Mouse (Mus musculus): ENCODE results near the gene Sirt7.
"Not testable (repeated sequence)": the region's sequence is repeated elsewhere in the genome, so short reads cannot be mapped to it uniquely, and the experiment has no call there.

Sirt7 gene

DNA sequence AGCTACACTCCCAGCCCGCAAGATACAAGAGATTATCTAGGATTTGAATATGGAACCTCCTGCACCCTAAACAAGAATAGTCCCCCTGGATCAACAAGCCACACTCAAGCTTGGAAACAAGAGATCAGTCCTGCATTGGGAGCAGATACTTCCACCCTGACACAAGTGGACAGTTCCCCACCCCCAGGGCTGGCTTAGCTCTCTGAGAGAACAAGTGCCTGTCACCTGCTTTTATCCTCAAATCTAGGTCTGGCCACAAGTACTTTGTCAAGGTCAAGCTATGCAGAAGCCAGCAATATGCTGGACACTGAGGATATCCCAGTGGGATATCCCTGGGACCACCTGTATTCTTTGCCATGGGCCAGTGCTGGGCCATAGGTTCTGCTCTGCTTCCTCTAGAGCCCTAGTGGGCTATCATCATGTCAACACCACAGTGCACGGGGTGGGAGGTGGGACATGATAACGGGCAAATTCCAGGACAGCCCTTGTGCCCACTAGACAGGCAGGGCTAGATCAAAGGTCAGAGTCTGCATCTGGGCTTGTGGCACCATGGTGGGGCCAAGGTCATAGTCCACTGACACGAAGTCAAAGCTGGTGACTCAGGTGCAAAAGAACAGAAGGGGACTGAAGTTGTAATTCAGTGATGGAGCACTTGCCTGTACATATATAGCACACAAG lies 8.3 kb downstream of the Sirt7 start:
- no peak for DNase-seq

DNA sequence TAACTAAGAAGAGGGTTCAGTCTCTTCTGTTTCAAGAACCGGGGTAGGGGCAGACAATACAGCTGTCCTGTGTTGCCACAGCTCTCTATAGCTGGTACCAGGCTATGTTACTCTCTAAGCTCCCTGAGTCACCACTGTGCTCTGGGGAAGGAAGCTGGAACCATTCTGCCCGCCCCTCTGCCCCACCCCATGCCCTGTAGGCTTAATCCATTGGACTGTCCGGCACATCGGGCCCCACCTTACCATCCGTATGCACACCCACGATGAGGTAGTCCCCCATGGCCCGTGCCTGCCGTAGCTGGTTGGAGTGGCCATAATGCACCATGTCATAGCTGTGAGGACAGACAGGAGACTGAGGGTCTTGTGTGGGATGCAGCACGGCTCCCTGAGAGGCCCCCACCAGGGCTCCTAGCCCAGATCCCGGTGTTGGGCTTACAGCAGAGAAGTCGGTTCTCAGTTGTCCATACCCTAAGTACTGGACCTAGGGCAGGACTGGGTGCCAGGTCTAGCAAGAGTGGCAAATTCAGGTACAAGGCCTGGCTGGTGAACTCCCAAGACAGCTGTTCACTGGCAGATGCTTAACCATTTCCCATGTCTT lies 9.3 kb downstream of the Sirt7 start:
- DNase-seq, result no peak

DNA sequence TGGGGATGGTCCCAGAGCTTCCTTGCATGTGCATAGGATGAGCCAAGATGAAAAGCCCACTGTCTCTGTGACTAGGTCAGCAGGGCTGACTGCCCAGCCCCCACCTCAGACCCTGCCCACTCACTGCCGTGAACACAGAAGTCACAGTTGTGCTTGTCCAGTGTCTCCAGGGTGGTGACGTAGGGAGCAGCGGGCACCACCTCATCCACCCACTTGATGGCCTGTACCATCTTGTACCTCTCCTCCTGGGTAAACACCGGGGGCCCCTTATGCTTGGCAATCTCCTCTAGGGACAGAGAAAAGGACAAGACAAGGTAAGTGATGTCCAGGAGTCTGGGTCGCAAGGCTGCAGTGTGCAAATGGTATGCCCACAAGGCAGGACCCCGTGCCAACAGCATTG lies 9.9 kb downstream of the Sirt7 start:
- DNase-seq, result no peak

DNA sequence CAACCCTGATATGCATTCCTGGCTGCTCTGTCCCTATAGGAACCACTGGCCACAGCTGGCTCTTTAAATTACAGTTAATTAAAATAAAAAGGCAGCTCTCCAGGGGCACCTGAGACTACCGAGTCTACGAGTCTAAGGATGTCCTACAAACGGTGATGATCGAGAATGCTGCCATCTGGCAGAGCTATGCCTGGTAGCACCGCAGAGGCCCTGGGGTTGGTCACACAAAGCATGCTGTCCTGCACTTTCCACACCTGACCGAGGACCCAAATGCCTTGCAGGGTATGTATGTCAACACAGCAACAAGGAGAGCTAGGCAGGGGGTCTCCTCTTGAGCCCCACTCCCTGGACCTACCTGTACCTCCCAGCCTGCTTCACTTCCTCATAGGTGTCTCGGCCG lies 11.1 kb downstream of the Sirt7 start:
- DNase-seq, result no peak

DNA sequence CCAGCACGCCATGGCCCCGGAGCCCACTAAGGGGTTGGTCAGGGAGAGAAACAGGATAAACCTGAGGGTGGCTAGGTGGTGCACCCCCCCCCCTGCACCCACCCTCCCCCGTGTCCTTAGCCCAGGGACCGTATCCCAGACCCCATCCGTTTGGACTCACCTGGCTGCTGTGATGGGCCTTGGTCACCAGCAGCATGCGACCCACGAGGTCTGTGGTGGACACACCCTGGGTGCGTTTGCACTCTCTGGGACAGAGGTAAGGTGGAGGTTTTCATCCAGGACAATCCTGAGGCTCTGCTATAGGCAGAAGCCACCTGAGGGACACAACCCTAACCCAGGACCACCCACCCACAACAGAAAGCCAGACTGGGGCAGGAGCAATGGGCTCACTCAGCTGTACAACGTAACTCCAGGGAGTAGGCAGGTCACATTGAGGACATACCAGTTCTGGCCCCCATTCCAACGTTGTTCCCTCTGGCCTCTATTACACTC lies 11.5 kb downstream of the Sirt7 start:
- no peak for DNase-seq

DNA sequence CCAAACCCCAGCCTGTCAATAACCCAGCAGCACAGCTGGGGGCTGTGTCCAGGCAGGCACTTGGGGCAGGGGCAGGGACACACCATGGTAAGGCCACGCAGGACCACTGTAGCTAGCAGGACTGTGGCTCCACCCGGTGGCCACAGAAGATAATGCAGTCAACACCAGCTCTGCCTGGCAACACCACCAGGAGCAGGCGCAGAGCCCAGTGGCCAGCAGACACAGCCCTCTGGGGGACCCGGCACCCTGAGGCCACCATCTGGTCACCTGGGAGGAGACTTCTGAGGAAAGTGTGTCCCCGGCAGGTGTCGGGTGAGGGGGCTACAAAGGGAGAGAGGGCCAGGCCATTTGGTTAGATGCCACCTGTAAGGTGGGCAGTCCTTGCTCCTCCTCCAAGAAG lies 12.3 kb downstream of the Sirt7 start:
- DNase-seq, result peak; percentile 86

DNA sequence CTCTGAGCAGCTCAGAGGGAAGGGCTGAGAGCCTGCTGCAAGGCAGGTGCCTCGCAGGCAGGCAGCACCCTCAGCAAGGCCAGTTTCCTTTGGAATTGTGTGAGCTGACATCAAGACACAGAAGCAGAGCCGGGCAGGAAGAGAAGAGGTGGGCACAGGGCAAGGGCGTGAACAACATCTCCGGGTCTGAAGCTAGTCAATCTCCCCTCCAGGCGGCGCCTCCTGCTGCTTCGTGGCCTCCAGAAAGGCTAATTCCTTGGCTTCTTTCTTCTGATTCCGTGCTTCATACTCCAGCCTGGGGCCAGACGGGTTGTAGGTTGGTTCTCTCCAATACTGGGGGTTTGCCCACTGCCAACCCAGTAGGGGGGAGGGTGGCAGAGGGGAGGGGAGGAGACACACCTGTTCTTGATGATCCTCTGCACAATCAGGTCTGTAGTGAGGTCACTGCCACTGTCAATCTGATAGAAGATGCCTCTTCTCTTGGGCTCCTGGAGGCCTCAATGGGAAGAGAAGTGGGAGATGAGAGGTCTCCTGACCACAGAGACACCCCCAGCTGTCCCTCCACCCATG lies 14.5 kb downstream of the Sirt7 start:
- no peak for DNase-seq

DNA sequence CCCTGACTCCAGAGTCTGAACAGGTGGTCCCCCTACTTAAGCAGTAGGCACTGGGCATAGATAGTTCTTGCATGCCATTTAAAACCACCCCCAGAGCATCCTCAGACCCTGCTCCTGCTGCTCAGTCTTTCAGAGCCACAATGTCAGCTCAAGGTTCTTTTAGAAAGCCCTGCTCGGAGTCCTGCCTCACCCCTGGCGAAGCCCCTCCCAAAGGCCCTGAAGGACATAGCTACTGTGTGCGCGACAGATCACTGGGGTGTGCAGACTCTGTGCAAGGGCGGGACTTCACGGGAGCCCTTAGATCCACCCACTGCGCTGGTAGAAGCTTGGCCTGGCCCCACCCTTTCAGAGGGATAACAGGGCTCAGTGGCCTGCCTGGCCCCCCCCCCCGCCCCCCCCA lies 15.8 kb downstream of the Sirt7 start:
- no peak for DNase-seq

DNA sequence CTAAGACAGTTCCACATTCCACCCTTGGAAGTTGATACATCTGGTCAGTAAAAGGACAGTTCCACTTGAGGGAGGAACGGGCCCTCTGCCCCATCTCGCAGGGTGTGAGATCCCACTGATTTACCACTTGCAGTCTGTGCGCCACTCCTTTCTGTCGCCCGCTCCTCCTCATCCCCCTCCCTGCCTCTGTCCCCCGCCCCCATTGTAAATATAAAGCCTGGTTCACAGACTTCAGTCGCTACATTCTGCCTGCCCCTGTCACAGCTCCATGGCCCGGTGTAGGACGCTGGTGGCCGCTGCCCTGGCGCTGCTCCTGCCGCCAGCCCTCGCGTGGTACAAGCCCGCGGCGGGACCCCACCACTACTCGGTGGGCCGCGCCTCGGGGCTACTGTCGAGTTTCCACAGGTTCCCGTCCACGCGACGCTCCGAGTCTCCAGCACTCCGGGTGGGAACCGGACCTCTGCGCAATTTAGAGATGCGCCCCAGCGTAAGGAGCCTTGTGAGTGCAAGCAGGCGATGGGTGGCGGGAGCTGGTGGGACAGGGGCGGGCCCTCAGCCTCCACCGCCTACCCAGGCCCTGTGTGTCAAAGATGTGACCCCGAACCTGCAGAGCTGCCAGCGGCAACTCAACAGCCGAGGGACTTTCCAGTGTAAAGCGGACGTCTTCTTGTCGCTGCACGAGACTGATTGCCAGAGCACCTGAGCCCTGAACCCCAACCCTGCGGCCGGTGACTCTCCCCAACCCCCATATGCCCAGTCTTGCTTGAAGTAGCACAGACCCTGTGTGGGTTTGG lies 16.6 kb downstream of the Sirt7 start, which contains the start of gene Npb:
Gene Npb (plus strand): TSS at position 237 of the 794 bp plus-strand sequence.
- DNase-seq, result peak; percentile 5

DNA sequence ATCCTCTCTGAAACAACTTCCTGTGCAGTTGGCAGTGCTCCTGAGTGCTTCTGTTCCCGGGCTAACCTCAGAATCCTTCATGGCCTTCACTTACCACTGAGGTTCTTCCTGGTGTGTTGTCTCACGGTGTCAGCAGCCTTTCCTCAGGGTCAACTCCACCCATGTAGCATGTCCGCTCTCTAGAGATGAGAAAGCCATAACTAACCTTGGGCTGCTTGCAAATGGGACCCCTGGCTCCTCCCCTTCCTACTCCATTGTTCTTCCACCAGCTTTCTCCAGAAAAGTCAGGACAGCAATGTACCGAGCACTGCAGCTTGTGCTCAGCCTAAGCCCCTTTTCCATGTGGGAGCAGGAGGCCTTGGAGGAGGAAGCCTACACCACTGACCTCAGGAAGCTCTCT lies 18.3 kb downstream of the Sirt7 start:
- no peak for DNase-seq

DNA sequence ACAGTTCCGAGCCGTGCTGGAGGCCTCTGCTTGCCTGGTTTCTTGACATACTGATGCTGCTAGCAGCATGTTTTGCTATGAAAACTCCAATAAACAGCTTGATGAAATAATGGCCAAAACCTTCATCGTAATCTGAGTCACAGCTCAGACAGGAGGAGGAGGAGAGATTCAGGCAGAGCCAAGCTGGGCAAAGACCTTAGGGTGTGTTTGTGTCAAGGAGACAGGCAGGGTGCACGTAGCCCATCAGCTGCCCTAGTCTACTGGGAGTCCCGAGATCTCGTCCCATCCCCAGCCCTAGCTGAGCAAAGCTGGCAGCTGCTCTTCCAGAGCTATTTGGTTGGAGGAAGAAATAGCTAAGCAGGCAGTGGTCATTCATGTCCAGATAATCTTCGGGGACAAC lies 19.4 kb downstream of the Sirt7 start:
- DNase-seq, result no peak

DNA sequence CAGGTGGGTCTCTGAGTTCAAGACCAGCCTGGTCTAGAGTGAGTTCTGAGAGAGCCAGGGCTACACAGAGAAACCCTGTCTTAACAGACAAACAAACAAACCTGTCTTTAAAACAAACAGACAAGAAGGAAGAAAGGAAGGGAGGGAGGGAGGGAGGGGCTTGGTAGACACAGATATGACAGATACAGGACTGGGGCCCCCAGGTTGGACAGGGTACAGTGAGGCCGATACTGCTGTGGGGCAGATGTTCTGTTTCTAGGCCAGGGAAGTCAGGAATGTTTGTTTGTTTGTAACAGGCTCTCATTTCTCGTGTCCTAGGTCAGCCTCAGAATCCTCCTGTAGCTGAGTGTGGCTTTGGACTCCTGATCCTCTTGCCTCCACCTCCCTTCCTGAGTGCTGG lies 21.5 kb downstream of the Sirt7 start:
- DNase-seq, result no peak

DNA sequence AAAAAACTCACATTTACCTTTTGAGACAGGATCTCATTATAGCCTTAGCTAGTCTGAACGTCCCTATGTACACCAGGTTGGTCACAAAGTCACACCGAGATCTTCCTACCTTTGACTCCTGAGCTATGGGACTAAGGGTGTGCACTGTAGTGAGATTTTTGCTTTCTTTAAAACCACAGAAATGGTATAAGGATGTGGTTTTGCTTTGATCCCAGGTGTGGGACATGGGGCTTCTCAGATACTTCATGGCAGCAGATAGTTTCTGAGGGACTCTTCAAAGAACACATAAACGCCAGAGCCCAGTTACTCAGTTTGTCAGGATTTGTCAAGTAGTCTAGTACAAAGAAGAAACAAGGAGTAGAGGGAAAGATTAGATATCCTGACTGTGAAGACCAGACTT lies 24.3 kb downstream of the Sirt7 start:
- DNase-seq, result no peak

DNA sequence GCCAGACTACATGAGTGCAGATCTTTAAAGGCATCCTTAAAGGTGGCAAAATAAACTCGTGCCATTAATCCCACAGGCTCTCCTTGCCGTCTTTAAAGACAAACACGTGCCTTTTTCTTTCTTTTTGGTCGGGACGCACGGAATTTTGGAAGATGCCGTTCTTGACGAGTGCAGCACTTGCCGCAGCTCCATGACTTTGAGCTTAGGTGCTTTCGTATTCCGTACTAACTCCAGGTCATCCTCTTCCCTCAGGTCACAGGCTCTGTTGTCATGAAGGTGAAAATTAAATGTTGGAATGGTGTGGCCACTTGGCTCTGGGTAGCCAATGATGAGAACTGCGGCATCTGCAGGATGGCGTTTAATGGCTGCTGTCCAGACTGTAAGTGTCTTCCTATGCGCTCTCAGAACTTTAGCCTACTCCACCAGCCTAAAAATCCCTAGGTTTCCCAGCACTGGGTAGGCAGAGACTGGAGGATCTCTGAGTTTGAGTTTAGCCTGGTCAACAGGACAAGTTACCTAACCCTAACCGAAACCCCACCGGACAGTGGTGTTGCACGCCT lies 26.0 kb downstream of the Sirt7 start:
- DNase-seq, result no peak

DNA sequence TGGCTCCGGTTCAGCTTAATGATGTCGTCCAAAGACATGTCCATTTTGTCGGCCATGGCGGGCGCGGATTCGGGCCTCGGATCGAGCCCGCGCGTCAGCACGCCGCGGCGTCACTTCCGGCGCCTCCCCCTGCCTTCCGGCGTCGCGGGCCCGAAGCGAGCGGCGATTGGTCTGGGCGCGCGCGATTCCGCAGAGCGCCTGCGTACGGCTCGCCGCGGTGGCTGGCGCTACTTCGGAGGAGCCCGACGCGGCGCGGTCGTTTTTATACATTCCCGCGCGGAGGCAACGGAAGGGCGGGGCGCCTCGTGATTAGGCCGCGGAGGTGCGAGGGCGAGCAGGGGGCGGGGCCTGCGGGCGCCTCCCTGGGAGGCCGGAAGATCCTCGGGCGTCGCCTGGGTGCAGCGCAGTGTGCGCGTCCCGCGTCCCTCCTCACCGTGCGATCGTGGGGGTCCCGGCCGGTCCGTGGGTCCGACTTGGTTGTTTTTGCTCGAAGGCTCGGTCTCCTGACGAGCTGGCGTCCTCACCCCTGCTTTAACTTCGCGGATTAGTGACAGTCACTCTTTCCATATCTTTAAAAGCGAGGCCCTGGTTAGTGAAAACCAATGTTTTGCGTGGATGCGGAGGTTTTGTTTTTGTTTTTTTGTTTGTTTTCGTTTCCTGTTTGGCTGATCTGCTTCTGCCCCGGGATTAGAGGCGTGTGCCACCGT lies 26.6 kb downstream of the Sirt7 start, which contains the start of the genes Alyref and Anapc11:
Gene Alyref (minus strand): TSS at position 83 of the 707 bp plus-strand sequence.
Gene Anapc11 (plus strand): TSS at position 139 of the 707 bp plus-strand sequence.
- DNase-seq, result peak; percentile 95

DNA sequence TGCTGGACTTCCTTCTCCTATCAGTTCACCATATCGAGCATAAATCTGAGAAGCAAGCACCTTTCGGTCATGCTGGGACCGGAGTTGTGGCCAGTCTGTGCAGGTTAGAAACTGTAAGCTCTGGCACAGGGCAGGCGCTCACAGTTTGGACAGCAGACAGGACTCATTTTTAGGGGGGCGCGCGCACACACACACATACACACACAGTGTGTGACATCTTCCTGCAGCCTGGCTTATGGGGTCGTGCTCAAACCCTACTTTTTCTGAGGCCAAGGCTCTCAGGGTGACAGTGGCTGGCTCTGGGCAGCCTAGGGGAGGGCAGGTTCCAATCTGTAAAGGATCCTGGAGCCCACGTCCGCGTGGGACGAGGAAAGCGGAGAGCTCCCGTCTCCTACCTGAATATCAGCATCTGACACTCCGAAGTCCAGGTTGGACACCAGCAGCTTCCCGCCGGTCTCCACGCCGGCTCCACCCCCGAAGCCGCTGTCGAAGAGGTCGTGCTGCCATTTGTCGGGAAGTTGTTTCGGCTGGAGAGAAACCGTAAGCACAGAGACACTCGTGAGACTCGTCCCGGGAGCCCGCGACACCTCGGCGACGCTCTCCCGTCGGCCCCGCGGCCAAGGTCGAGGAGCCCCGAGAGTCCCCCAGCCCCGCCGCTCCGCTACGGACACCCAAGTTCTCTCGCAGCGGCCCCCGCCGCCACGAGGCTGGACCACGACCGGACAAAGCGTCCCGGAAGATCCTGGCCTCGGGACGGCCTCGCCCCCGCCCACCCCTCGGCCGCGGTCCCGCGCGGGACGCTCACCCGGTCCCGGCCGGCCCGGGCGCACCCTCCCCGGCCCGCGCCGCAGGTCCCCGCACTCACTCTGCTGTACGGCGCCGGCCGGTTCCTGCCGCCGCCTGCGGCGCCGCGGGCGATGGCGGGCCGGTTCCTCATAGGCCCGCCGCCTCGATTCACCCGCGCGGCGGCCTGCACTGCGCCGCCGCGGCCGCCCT lies 27.5 kb downstream of the Sirt7 start:
- no peak for DNase-seq

DNA sequence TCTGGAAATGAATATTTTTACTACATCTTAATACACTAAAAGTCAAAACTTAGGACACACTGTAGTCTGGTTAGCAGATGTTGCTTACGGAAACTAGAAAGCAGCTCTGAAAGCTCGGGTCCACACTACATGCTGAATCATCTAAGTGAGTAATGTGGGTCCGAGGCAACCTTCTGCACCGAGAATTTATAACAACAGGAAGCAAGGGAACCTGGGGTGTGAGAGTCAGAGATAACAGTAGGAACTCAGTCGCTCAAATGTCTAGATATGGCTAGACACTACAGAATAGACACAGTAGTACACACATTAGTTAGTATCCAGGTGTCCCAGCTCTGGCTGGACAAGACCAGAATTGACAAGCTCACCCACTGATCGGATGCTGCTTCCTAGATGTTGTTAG lies 36.5 kb downstream of the Sirt7 start:
- DNase-seq, result no peak

DNA sequence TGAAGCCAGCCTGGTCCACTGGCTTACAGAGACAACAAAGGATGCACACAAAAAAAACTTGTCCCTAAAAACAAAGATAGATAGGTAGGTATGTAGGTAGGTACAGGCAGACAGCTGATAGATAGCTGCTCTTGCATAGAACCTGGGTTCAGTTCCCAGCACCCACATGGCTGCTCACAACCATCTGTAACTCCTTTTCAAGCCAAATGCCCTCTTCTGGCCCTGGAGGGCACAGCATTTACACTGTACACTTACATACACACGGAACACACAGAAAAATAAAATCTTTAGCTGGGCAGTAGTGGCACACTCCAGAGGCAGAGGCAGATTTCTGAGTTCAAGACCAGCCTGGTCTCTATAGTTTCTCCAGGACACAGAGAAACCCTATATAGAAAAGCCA lies 41.1 kb downstream of the Sirt7 start:
- DNase-seq, result no peak

DNA sequence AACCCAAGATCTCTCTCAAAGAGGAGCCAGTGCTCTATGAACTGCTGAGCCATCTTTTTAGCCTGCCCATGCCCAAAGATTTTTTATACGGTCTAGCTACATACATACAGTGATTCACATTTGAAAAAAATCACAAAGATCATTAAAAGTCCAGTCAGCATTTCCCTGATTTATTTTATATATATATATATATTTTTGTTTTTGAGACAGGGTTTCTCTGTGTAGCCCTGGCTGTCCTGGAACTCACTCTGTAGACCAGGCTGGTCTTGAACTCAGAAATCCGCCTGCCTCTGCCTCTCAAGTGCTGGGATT lies 42.1 kb downstream of the Sirt7 start:
- DNase-seq, result not testable (repeated sequence)

DNA sequence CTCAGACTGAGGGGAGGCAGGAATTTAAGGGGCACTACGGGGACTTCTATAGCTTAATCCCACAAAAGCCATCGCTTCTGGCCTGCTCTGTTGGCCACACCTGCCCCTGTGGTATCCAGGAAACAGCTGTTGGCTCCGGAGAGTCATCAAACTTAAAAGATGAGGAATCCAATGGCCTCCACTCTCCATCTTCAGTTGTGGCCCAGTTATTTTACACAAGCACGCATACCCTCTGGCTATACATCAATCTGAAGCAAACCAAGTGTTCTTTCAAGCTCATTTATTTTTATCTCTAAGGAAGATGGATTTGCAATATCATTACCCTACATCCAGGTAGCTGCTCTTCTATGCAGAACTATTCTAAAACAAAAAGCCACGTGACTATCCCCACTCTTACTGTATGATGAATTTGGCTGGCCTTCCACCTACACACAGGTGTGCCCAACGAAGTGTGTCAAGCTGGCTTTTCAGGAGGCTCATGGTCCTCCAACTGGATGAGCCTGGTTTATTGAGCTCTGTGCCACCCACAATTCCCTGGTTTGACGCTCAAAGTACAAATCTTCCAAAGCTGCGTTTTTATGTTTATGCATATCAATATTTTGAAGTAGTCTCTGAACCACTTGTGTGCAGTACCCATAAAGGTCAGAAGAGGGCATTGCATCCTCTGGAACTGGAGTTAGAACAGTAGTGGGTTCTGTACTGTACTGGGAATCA lies 42.6 kb downstream of the Sirt7 start:
- DNase-seq, result peak; percentile 67
